Mouse (Mus musculus) gonadal fat pad, adult 2 months (tissue): ENCODE results near the gene Eps8l3. TPM values are rescaled to one million over a fixed set of nuclear protein-coding genes. Genes with fewer than 3 reads are reported as not detected.

Source experiments
- DNase-seq: peaks from one replicate; pipeline ENCODE4 v3.0.0-alpha.2; 2012; ENCODE audit warnings: low read depth
- polyA plus RNA-seq: library from polyadenylated mRNA; depleted of rRNA; stranded (reverse); fragments of >200 nt; gene quantifications from 2 replicates; pipeline ENCODE4 v1.2.3, GENCODE M21; 2012

Gene Eps8l3
- polyA plus RNA-seq, 1 experiment: 0.38 TPM

DNA sequence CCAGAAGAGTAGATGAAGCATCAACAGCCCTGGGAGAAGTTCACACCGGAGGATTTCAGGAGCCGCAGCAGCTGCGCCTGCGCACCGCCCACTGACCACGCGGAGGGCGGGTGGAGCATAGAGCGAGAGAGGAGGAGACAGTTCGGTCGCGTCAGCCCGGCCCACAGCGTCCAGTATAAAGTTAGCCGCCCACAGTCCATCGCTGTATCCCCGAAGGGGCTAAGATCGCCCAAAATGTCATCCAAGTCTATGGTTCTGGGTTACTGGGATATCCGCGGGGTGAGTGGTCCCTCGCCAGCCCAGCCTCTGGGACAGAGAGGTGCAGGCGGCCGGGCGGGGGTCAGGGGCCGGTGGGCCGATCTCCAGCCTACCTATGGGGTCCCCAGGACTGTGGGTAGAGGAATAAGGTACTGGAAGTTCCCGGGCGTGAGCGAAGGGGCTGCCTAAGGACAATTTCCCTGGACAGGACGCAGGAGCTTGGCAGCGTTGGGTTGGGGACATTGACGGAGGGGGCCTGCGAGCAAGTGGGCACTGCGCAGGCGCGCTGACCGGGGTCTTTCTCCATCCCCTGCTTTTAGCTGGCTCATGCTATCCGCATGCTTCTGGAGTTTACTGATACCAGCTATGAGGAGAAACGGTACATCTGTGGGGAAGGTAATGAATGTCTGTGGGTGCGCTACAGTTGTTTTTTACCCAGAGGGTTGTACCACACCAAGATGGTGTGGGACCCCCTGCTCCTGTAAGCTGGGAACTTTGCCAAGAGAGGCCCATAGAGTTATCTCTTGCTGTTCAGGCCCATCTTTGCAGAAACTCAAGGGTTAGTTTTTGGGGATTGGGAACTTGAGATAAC is 18.9 kb downstream of the Eps8l3 start, which contains the start of gene Gstm5:
Gene Gstm5 (plus strand): TSS at position 102 of the 850 bp plus-strand sequence.
- DNase-seq: no peak

DNA sequence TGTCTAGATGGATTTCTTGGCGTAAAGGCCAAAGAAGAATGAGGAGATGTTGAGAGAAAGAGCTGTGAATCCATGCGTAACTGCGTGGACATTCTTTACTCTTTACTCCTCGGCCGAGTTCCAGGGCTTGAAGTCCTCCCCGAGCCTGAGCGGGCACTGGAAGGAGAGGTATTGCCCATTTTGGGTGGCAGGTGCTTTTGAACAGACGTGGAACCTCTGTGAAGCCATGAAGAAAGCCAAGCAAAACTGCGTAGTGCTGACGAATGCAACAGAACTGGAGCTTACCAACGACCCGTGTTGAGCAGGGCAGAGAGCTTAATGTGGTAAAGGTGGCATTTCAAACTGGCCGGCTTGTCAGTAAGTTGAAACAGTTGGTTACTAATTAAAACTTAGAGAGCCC is 21.7 kb downstream of the Eps8l3 start:
- no peak for DNase-seq

DNA sequence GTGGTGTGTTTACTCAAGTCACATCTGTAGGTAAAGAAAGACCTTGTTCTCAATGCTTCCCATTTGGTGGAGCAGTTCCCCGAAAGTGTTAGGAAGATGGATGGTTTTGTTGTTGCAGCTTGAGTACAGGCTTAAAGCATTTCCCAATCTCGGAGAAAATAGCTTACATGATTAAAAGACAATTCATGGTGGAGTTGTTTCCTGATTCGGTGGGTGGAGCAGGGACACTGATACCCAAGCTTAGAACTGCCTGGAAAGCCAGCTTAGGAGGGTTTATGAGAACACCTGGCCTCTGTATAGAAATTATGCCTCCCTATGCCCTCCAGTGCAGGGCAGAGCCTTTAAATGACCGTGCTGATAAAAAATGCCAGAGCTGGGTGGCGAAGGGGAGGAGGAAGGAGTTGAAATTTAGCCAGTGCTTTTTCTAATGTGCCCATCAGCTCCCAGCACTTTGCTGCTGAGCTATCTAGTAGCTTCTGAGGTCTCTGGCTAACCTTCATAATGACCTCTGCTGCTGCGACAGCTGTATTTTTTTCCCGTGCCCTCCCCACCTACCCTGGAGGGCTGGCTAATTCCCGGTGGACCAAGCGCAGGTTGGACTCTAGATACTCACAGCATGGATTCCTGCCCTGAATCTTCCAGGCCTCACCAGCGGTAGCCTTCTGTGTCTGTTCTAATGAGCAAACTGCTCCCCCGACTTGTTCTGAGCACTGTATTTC is 24.1 kb downstream of the Eps8l3 start:
- peak; percentile 66 for DNase-seq

DNA sequence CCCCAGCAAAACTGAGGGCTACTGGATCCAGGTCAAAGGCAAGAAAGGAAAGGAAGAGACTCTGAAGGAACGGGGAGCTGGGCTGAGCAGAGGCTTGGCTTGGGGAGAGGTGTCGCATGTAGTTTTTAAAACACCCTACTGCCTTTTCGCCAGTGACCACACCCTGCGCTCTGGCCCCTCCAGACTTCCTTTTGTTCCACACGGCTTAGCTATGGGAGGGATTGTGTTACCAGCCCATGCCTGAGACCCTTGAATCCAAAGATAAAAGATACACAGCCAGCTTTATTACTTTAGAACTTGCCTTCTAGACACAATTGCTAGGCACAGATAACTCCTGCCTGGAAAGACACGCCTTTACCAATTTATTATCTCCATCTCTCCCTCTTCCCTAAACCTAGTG is 28.9 kb downstream of the Eps8l3 start:
- no peak for DNase-seq

- no peak for DNase-seq
Observed at GRCm38 (mm10) chr3:107916674-107917073, 39.6 kb downstream of the Eps8l3 start.

- no peak for DNase-seq
Observed at GRCm38 (mm10) chr3:107917097-107917496, 40.1 kb downstream of the Eps8l3 start.

DNA sequence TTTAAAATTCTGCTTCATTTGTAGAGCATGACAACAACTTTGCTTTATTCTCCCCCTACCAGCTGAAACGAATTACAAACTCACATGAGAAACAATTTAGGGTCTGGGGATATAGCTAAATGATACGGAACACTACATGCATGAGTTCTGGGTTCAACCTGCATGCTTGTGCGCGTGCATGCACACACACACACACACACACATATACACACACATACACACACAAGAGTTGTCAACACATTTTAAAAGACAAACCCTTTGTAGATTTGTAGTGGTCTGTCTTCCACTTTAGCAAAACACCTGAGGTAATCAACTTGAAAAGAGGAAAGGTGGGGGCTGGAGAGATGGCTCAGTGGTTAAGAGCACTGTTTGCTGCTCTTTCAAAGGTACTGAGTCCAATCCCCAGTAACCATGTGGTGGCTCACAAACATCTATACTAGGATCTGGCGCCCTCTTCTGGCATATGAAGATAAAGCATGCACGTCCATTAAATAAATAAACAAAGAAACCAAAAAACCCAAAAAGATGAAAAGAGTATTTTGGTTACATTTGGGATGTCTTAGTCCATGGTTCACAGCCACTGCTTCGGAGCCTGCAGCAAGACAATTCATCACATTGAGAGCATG is 40.9 kb downstream of the Eps8l3 start:
- DNase-seq: no peak

DNA sequence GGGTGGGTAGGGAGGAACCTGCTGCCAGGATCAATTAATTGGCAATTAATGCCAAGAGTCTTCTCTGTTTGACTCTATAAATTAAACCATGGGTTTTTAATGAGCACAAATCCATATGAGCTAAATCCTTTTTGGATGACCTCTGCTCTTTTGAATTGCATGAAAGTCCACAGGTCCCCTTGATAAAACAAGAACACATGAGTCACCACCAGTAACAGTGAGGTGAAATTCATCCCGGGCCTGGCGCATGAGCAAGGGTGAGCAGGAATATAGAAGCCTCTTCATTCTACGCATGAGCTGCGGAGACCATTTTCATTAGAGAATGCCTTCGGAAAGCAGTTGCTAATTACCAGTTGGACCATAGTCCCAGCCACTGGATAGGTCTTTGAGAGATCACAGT is 43.3 kb downstream of the Eps8l3 start:
- DNase-seq: no peak

DNA sequence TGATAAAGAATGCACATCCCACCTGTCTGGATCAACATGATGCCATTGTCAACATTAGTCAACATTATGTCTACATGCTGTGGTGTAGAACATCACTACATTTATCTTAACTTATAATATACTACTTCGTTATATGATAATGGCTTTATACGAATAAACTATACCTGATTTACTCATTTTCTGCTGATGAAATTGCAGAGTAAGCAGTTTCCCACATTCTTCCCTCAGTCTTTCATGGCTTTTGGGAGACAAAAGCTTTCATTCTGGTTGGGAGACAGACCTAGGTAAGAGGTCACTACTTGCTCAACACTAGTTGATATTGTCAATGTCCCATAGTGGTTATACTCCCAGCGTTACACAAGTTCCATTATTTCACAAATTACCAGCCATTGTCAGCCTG is 48.3 kb downstream of the Eps8l3 start:
- no peak for DNase-seq

DNA sequence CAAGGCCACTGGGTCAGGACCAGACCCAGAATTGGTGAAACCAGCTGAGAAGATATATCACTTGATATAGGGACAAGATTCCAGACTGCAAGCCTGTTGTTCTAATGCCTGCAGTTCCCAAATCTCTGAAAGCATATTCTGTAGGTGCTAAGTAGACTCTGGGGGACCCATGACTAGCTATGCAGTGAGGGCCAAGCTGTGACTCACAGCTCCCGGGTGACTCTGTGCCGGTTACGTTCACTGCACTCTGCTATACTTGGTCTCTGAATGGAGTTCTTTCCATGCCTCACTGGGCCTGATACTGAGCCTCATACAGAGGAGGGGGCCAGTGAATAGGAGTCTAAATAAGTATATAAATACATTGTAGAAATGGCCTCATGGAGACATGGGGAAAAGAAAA is 50.8 kb downstream of the Eps8l3 start:
- DNase-seq: no peak

DNA sequence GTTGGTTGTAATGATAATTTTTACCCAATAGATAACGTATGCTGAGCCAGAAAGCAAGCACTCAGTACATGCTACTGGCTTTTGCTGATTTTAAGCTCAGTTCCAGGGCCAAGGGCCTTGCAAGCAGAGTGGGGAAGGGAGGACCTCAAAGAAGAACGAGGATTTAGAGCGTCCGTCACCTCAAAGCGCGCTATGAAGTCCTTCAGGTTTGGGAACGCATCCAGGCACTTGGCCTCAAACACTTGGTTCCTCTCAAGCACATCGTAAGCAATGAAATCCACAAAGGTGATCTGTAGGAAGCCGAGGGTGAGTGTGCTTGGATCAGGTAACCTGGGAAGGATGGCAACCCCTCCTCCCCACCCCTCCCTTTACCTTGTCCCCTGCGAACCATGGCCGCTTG is 51.7 kb downstream of the Eps8l3 start:
- no peak for DNase-seq

GRCm38 (mm10) chr3:107929243-107929642 is 52.2 kb downstream of the Eps8l3 start:
- DNase-seq: no peak

DNA sequence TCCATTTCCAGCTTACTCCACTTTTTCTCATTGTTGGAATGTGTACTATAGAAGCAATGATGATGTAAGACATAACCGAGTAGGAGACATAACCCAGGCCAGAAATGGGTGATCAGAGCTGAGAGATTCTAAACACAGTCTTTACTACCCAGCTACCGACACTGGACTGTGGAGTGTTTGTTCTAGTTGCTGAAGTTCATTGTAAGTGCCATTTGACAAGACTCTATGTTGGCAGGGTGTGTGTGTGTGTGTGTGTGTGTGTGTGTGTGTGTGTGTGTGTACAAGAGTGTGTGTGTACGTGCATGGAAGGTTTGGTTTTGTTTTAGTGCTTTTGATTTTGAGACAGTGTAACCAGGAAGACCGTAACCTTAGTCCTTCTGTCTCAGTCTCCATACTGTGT is 52.7 kb downstream of the Eps8l3 start:
- DNase-seq: no peak

GRCm38 (mm10) chr3:107931134-107931533 is 54.1 kb downstream of the Eps8l3 start:
- DNase-seq: no peak

DNA sequence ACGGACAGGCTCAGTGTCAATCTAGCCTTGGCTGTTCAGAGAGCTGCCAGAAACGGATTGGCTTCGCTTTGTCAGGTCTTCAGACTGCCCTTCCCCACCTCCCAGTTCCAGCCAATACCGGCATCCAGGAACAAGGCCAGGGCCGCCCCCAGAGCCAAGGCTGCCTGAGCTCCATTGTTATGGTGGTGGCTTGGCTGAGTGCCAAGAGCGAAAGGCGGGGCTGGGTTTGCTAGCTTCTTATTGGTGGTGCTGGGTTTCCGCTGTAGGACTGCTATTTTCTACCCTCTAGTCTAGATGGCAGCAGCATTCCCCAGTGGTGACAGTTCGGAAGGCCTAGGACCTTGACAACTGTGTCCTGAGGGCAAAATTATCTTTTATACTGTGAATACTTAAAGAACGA is 54.6 kb downstream of the Eps8l3 start, which contains the start of gene Gstm7:
Gene Gstm7 (minus strand): TSS at position 148 of the 400 bp plus-strand sequence.
- peak; percentile 59 for DNase-seq

DNA sequence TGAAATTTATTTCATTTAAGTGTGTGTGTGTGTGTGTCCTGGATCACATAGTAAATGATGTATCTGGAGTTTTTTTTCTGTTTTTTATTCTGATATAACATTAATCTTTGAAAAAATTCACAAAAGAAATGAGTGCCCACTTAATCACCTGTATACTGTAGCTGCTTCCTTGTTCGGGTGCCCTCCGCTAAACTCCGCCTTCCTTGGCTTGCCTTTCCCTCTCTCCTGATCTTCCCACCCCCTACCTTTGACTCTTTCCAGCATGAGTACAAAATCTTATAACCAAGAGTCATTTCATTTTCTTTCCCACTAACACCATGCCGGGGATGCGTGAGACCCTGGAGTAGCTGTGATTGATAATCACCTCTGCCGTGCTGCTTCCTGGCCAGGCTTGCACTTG is 55.1 kb downstream of the Eps8l3 start:
- no peak for DNase-seq

DNA sequence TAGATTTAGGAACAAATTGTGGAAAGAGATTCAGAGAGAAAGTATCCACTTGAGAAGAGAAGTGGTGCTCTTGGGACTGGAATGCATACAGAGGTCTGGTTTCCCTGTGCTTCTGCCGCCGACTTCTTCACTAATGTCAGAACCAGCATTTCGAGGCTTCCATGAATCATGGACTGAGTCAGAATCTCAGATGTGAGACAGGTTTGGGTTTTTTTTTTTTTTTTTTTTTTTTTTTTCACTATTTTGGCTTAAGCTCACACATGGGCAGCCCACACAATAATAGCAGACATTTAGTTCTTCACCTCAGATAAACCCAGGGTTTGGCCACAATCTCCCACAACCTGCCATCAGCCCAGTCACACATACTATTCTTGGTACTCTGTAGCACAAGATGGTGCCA is 58.2 kb downstream of the Eps8l3 start:
- DNase-seq: no peak

- DNase-seq: no peak
Observed at GRCm38 (mm10) chr3:107935888-107936287, 58.9 kb downstream of the Eps8l3 start.

- DNase-seq: no peak
Observed at GRCm38 (mm10) chr3:107939403-107939802, 62.4 kb downstream of the Eps8l3 start.

DNA sequence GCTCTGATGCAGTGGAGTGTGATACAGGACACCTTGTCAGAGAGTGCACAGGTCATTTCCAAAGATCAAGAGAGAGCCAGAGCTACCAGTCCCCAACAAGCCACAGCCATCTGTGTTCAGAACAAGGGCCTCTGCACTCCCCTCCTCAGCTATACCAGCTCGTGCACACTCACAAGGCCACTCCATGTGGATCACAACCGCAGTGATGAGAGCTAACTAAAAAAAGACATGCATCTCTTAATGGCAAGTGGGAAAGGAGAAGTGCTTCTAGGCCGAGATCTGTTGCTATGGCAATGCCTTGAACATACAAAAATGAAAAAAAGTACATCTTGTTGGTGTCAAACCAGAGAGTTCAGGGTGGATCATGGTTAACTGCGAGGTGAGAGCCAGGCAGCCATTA is 62.8 kb downstream of the Eps8l3 start:
- no peak for DNase-seq

DNA sequence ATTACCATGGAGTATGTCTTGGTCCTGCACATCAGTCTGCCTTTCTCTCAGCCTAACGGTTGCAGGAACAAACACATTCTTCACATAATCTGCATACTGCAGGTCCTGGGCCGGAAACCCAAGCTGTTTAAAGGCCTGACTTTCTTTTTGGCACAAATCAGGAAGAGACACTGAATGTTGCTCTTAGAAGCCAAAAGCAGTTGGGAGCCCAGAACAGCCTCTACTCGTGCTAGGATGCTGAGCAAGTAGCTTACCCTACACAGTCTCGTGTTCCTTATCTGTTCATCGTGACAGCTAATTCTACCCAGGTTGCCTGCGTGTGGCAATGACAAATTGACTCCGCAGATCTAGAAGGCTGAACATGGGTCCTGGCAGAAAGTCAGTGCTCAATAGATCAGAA is 63.5 kb downstream of the Eps8l3 start:
- DNase-seq: no peak

GRCm38 (mm10) chr3:107941261-107941660 is 64.2 kb downstream of the Eps8l3 start:
- no peak for DNase-seq
